In the genomic region with DNA sequence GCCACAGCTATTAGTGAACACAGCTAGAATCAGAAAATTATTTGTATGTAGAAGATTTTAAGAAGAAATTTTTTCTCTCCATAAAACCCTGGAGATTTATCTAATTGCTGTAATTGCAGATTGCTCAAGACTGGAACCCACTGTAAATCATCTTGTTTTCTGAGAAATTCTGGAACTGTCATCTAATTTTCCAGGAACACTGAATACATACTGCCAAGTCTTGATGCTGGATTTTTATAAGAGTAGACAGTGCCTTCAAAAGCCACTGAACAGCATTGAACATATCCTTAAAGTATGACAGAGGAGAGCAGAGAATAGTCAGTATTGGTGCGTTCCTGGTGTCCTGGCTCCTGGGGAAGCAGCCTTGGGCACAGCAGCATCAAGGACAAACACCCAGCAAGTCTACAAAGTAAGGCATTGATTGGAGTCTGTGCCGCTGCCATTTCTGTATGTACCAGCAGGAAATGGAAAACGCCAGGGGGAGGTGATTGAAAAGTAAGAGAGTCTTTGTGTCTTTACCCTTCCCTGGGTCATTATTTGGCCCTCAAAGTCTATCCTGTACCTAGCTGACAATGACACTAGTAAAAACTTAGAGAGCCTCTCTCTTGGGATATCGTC, we compare ENCODE assay signal across 11 mouse cellular contexts.
"Had no signal": no experiment of that assay in that cellular context is flagged by ENCODE, and none has a peak within 500 bp of the region (broad histone marks: within the 10 kb centered on the region; RNA-seq: fewer than 3 reads in every experiment).

No protein-coding gene starts in this region.

- DNase-seq: kidney, postnatal 4 days; liver; liver, embryonic 13.5 days; liver, postnatal 0 days; lung, postnatal 36 days; right cerebral cortex, postnatal 14 days; thymus, postnatal 36 days had no signal

- H3K27ac ChIP-seq: layer of hippocampus, adult 2 months; limb, embryonic 12.5 days; liver, embryonic 13.5 days; lung, embryonic 15.5 days; midbrain, embryonic 13.5 days had no signal

- H3K4me1 ChIP-seq: limb, embryonic 12.5 days; lung, embryonic 15.5 days; midbrain, embryonic 13.5 days had no signal

- H3K36me3 ChIP-seq: liver, embryonic 13.5 days had no signal

- H3K4me3 ChIP-seq: layer of hippocampus, adult 2 months; limb, embryonic 12.5 days; liver, embryonic 13.5 days; lung, embryonic 15.5 days; midbrain, embryonic 13.5 days had no signal

- H3K27me3 ChIP-seq: limb, embryonic 12.5 days; liver, embryonic 13.5 days; lung, embryonic 15.5 days; midbrain, embryonic 13.5 days had no signal
